Mouse (Mus musculus) stomach, postnatal 0 days (tissue): ENCODE data around the gene Il34.

ENCODE experiments used
- CTCF ChIP-seq: IDR thresholded peaks from 2 replicates; pipeline ENCODE4 v1.5.1; 2016; ENCODE audit warnings: antibody characterized with exemption, low read depth, mild to moderate bottlenecking, moderate library complexity
- EP300 ChIP-seq: optimal IDR thresholded peaks from 2 replicates; pipeline ENCODE3; 2016; ENCODE audit warnings: antibody characterized with exemption

GRCm38 (mm10) chr8:110792574-110793200, 13.0 kb downstream of the Il34 start:
- 0 out of 2 replicates have a peak, but pooled peaks have one; percentile 3 for TF ChIP-seq CTCF
- TF ChIP-seq EP300, result no peak
